Mouse (Mus musculus): Measurements from ENCODE around the gene Fabp6.

The Fabp6 gene

GRCm38 (mm10) chr11:43589530-43590072, 11.7 kb downstream of the Fabp6 start:
- 89% methylated on average over 6 of the region's 6 CpGs for WGBS

- WGBS = 70% methylated on average over 7 of the region's 7 CpGs
Observed at GRCm38 (mm10) chr11:43586324-43587090, 14.8 kb downstream of the Fabp6 start, which contains the start of gene 4933415A04Rik. TSS of gene 4933415A04Rik (plus strand) at chr11:43587040.

DNA sequence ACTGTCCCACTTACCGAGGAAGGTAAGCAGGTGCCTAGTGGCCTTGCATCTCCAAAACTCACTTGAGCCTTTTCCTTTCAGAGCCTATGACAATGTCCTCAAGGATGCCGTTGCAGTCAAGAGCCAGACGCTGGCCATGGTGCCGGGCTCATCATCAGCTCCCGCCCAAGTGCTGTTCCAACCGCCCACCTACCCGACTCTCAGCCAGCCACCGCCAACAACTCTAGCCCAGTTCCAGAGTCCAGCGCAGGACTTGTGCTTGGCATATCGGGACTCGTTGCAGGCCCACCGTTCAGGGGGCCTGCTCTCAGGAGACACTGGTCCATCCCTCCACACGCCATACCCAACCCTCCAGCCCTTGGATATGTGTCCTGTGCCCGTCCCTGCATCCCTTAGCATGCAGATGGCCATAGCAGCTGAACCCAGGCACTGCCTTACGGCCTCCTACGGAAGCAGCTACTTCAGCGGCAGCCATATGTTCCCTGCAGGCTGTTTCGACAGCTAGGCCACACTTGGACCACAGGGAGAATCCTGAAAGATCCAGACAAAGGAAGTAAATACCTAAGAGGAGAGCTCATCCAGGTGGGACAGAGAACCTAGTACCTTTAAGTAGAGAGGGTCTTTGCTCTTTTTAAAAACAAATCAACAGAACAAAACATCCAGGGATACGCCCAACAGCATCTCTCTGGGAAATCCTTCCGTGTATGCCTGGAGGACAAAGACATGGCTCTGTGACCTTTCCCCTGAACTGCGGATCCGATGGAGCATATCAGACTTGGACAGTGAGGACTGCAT, 15.9 kb downstream of the Fabp6 start:
- 81% methylated on average over 22 of the region's 22 CpGs for WGBS

GRCm38 (mm10) chr11:43577713-43578478, 23.4 kb downstream of the Fabp6 start:
- 77% methylated on average over 11 of the region's 11 CpGs for WGBS

DNA sequence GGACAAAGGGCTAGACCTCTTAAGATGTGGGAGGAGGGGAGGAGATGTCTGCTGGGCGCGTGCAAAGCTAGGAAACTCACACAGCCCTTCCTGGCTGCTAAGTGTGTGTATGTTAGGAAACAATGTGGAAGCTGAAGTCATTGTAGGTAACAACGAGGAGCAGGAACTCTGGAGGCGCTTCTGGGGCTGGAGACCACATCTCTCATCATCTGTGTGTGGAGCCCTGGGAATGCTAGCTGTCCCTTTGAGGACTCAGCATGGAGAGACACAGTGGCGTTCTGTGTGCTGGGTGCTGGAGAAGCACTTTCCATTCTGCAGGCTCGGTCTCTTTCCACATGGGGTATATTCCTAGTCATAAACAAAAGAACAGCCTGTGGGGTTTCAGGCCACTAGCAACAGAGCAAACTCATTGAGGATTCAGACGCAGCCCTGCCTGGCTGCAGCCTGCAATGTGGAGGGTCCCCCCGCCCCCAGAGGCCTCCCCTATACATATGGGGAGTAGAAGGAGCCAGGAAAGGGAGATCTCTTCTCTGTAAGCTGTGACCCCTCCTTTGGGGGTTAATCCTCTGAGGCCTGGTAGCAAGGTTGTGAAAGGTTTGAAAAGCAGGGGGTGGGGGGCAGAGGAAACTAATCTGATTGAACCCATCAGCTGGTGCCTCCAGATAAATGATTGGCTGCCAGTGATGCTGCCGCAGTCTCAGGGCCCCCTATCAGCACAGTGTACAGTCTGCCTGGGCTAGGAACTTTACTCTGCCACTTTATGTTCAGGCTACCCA, 25.8 kb downstream of the Fabp6 start:
- WGBS = 45% methylated on average over 9 of the region's 9 CpGs

DNA sequence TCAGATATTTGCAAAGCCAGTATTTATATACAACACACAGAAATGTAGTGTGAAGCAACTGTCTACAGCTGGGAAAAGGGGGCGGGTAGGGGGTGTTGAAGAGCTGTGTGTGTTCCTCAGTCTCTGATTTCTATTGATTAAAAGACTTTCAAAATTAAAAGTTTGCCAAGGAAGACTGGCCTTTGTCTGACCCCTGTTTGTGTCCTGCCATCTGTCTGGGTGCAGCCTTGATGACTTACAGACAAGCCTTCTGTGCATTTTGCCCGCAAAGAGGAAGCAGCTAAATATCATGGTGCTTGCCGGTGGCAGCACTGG, 26.3 kb downstream of the Fabp6 start:
- 51% methylated on average over 3 of the region's 3 CpGs for WGBS

GRCm38 (mm10) chr11:43569595-43569994, 31.7 kb downstream of the Fabp6 start:
- WGBS = 27% methylated on average over 11 of the region's 11 CpGs

- 41% methylated on average over 5 of the region's 5 CpGs for WGBS
Observed at GRCm38 (mm10) chr11:43569188-43569587, 32.2 kb downstream of the Fabp6 start.

DNA sequence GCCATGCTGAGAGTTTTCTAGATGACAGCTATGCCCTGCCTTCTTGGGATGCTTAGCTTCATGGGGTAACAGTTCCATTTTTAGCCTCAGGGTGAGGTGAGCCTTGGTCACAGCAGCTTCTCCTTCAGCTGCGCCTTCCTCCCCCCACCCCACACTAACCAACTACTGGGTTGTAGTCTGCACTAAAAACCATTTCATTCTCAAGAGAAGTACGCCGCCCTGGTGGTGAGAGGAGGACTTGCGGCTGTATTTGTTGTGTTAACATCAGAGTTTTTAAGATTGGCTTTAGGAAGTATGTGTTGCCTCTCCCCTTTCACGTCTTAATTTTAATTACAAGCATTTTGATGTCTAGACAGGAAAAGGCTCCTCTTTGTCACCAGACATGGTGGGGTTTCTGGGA, 33.1 kb downstream of the Fabp6 start:
- WGBS = 65% methylated on average over 5 of the region's 5 CpGs

- 53% methylated on average over 5 of the region's 5 CpGs for WGBS
Observed at GRCm38 (mm10) chr11:43566696-43567095, 34.6 kb downstream of the Fabp6 start.

DNA sequence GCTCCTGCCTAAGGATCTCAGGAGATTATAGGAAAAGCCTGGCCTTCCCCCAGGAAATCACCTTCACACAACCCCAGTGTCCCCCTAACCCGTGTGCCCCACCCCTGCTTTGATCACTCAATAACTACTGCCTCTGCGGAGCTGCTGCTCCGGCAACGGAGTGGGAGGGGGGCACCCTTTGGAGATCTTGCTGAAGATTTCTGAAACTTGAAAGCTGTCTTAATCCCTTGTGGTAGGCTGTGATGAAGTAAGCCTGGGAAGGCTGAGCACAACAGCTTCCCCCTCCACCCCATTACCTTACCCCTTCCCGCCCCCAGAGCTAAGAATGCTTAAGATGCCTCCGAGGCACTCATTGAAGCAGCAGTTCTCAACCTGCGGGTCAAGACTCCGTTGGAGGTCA, 35.5 kb downstream of the Fabp6 start:
- 48% methylated on average over 8 of the region's 8 CpGs for WGBS

DNA sequence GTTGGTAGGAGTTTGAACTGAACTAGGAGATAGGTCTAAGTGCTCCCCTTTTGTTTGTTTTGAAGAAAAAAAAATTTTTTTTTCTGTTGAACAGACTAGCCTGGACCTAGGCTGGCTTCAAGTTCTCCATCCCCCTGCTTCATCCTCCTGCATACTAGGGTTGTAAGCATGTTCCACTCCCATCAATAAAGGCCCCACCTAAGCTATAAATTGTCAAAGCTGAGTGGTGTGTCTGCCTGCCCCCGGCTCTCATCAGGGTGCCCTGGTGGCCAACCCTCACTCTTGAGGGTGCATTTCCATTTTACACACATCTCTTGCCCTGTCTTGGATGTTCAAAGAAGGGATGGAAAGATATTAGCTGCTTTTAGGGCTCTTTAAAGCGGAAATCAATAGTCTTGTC, 35.9 kb downstream of the Fabp6 start:
- 83% methylated on average over 2 of the region's 2 CpGs for WGBS

DNA sequence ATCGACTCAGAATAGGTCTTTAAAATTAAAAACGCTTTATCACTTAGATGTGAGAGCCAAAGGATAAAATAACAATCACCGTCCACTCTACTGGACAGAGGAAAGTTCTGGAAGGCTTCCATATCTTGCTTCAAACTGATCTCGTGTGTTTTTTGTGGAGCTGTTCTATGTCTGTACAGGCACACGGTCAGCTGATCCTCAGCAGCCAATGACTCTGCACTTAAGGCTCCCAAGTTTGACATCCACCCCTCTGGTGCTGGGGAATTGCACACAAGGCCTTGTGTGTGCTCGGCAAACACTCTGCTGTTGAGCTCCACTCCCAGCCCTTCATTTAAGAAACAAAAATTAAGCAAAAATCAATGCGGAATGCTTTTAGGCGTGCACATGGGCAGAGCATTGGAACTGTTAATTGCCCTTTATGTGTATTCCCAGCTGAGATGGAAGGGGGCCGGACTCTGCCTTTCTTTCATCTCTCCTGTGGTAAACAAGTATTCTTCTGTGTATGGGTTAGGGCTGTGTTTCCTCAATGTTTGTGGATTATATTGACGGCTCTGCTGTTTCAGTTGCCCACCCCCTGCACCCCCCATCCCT, 37.6 kb downstream of the Fabp6 start:
- 57% methylated on average over 10 of the region's 10 CpGs for WGBS

DNA sequence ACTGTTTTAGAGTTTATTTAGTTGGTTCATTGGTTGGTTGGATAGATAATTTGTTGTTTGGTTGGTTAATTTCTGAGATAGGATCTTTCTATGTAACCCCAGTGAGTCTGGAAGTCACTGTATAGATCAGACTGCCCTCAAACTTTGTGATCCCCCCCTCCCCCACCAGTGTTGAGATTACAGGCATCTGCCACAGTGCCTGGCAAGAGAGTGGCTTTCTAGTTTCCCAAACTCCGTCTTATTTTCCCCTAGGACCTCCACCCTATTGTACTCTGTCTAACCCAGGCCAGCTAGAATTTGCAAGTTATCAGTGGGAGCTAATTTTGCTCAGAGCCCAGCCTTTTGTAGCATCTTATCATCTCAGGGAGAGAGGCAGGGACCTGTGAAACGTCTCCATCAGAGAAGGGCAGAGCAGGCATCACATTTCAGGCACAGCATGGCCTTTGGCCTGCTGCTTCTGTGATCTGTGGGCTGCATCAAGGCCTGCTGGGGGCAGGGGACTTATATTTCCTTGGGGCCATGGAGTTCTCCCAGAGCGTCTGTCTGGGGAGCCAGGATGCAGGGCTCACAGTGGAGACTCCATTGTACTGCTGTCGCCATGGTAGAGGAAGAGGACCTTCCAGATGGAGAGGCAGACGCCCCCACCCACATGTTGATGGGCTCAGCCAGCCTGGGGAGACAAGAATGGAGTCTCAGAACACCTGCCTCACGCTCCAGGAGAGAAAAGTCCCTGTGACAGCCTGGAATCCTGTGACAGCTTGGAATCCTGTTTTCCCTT, 41.6 kb downstream of the Fabp6 start:
- WGBS = 34% methylated on average over 5 of the region's 6 CpGs

DNA sequence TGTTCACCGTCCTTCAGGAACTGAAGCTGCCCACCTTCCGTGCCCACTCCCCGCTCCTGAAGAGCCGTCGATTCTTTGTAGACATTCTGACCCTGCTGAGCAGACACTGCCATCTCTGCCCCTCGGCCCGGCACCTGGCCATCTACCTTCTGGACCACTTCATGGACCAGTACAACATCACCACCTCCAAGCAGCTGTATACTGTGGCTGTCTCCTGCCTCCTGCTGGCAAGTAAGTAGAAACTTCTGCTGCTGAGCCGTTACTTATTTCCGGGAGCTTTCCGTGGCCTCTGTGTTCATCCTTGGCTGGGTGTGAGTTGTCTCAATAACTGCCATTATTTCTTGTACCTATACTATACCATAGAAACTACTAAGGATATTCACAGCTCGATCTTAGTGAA, 44.8 kb downstream of the Fabp6 start:
- WGBS = 89% methylated on average over 11 of the region's 11 CpGs

DNA sequence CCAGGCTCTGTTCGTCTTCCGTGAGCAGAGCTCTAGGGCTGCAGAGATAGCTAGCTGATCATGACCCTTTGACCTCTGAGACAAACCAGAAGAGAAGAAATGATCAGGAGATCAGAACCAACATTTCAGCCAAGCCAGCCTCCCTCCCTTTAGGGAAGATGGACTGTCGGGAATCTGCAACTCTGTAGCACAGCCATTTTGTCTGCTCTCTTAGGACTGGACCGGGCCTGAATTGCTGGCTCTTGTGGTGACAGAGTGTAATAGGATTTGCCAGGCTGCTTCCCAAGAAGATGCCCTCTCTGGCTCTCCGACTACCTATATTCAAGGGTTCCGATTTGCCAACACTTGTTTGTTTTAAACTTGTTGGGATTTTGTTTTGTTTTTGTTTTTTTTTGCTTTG, 48.7 kb downstream of the Fabp6 start:
- 92% methylated on average over 6 of the region's 6 CpGs for WGBS

GRCm38 (mm10) chr11:43551756-43552155, 49.6 kb downstream of the Fabp6 start:
- 86% methylated on average over 3 of the region's 3 CpGs for WGBS

GRCm38 (mm10) chr11:43549701-43550100, 51.6 kb downstream of the Fabp6 start:
- WGBS = 54% methylated on average over 11 of the region's 11 CpGs

- WGBS = 61% methylated on average over 12 of the region's 12 CpGs
Observed at GRCm38 (mm10) chr11:43548657-43549435, 52.5 kb downstream of the Fabp6 start.
